ENCODE assay signal across 17 mouse cellular contexts in genomic region chr8:92008616-92009610, GRCm38 (mm10).
DNase-seq lines count a peak whose midpoint lies in the region; ATAC-seq and TF ChIP-seq lines count a peak whose summit lies in the region.
"Had no signal": no experiment of that assay in that cellular context is flagged by ENCODE, and none has a peak within 500 bp of the region (broad histone marks: within the 10 kb centered on the region; RNA-seq: fewer than 3 reads in every experiment).

No protein-coding gene starts in this region.

- no peak for TF ChIP-seq EP300 in heart, postnatal 0 days (IDR thresholded peaks at IDR 0.05; ENCODE audit: low read depth)

- H3K36me3 ChIP-seq in heart, postnatal 0 days (replicated peaks; ENCODE audit: control insufficient read depth, insufficient read depth, low read length): no peaks in the 10 kb centered on the region
- H3K36me3 ChIP-seq: forebrain, embryonic 10.5 days; heart, embryonic 13.5 days; limb, embryonic 12.5 days had no signal

- ATAC-seq in heart, postnatal 0 days (ENCODE audit: insufficient read depth, low read depth): 0 out of 2 replicates have a peak, but pooled peaks have one; percentile 6
- ATAC-seq: hindbrain, embryonic 16.5 days had no signal

- no peak overlapping the region for H3K27ac ChIP-seq in heart, postnatal 0 days (ENCODE audit: low read depth)
- H3K27ac ChIP-seq in left cerebral cortex, adult 2 months: no peak overlapping the region
- H3K27ac ChIP-seq: forebrain, embryonic 10.5 days; heart, embryonic 13.5 days; limb, embryonic 12.5 days had no signal

- no peaks in the 10 kb centered on the region for H3K27me3 ChIP-seq in heart, postnatal 0 days (ENCODE audit: control insufficient read depth, insufficient read depth, low read length)

- H3K9ac ChIP-seq in heart, postnatal 0 days (replicated peaks; ENCODE audit: low read depth, low read length): no peak overlapping the region
- H3K9ac ChIP-seq: heart, embryonic 13.5 days; limb, embryonic 12.5 days had no signal

- H3K4me3 ChIP-seq in heart, postnatal 0 days (ENCODE audit: low read depth, low read length): no peak overlapping the region
- no peak overlapping the region for H3K4me3 ChIP-seq in left cerebral cortex, adult 2 months
- H3K4me3 ChIP-seq: forebrain, embryonic 10.5 days; heart, embryonic 13.5 days; limb, embryonic 12.5 days had no signal

- intact Hi-C loops in heart, postnatal 36 days (cut with DNase I): loop anchor here (1.0 kb wide), 1 partner anchor 10 kb away; no protein-coding TSS in a partner anchor
- intact Hi-C loops in left cerebral cortex, adult 2 months (cut with DNase I): no loop called here

- 0 out of 2 replicates have a peak, but pooled peaks cover 3% of the 10 kb centered on the region for H3K4me1 ChIP-seq in heart, postnatal 0 days (ENCODE audit: control insufficient read depth, insufficient read depth)
- H3K4me1 ChIP-seq: heart, embryonic 13.5 days had no signal

- H3K9me3 ChIP-seq in heart, postnatal 0 days (replicated peaks; ENCODE audit: control insufficient read depth, low read length): no peaks in the 10 kb centered on the region
- H3K9me3 ChIP-seq: forebrain, embryonic 10.5 days; heart, embryonic 13.5 days; limb, embryonic 12.5 days had no signal

- no peak for TF ChIP-seq CTCF in heart, postnatal 0 days (IDR thresholded peaks at IDR 0.05; ENCODE audit: low read depth)
- TF ChIP-seq CTCF in left cerebral cortex, adult 2 months (IDR thresholded peaks at IDR 0.05): no peak

- H3K4me2 ChIP-seq in heart, postnatal 0 days (ENCODE audit: low read depth, low read length): no peak overlapping the region
- H3K4me2 ChIP-seq: heart, embryonic 13.5 days; limb, embryonic 12.5 days had no signal

- 76% methylated on average over 14 of the region's 14 CpGs for WGBS in heart, postnatal 0 days

- peak; percentile 15 to 35 for DNase-seq in adrenal gland, adult (ENCODE audit: inconsistent age in 2 of 2, low spot score in 1 of 2)
- no peak for DNase-seq in adrenal gland, postnatal 4 days (ENCODE audit: low spot score in 2 of 2)
- no peak for DNase-seq in heart, postnatal 0 days (ENCODE audit: low spot score)
- DNase-seq in heart, postnatal 36 days: no peak
- peak; percentile 20 for DNase-seq in kidney, adult 18-20 months
- DNase-seq in kidney, postnatal 36 days: peak; percentile 52 to 78
- DNase-seq in ovary, postnatal 14 days (ENCODE audit: low spot score): no peak
- no peak for DNase-seq in left cerebral cortex, adult 2 months (ENCODE audit: extremely low spot score in 1 of 2, low spot score in 2 of 2)
- DNase-seq: cerebellum, adult 8-10 months; lung, adult 18-20 months; midbrain, embryonic 14.5 days; spleen, adult 18-20 months; thymus, postnatal 25 days had no signal

Comparison
In these comparisons a context has a peak if more than half of its experiments do, and no peak if none do; other contexts are left out.
1. DNase-seq: peak in adrenal gland, adult (2 of 2), kidney, adult 18-20 months (single experiment) and kidney, postnatal 36 days (2 of 2); none in adrenal gland, postnatal 4 days (0 of 2), heart, postnatal 0 days (single experiment), heart, postnatal 36 days (0 of 2), ovary, postnatal 14 days (single experiment) and left cerebral cortex, adult 2 months (0 of 2).